Mouse (Mus musculus) ES-Bruce4 (cell line): ENCODE measurements at regions not wholly inside any gene's neighbourhood (a gene's known extent, or its start where the extent isn't known, plus 50 kb on each side); places are given as distances from the start of the nearest gene placed in this dataset.

Experiments
- CTCF ChIP-seq: IDR thresholded peaks from one replicate; pipeline ENCODE4 v1.8.1; 2011; ENCODE audit warnings: low read depth, low read length
- EP300 ChIP-seq: IDR thresholded peaks from 2 replicates; pipeline ENCODE4 v1.6.1; 2011; ENCODE audit warnings: low read depth, low read length; ENCODE audit not compliant: insufficient read depth
- POLR2A ChIP-seq: IDR thresholded peaks from one replicate; pipeline ENCODE4 v1.8.1; 2011; ENCODE audit warnings: low read length; ENCODE audit not compliant: insufficient read depth

GRCm38 (mm10) chr9:111838069-111838820 is 148.1 kb upstream of the Stac start:
- TF ChIP-seq POLR2A (no peak), CTCF (no peak), EP300 (no peak)
